Mouse (Mus musculus): Measurements from ENCODE around the gene Drosha.

DNA sequence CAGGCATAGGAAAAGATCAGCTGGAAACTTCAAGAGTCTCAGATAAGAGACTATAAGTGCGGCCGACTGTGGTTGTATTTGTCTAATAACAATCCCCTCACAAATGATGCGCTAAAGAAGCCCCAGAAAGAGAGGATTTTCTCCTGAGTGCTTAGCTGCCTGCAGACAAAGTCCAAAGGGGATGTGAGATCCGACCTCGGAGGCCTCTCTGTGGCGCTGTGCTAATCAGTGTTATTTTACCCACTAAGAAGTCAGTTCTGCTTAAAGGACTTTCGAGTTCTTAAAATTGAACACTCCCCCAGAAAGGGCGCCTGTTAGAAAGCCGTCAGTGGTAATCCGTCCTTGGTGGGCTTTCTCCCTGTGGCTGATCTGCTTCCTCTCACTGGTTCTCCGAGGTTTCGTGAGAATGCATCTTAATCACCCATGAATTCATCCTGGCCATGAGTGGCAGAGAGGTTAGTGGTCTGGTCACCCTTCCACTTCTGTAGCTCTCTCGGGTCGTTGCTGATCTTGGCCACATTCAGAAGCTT is 117.1 kb downstream of the Drosha start:
- no peak for TF ChIP-seq POLR2A (IDR thresholded peaks at IDR 0.05; ENCODE audit: control insufficient read depth, low read depth, low read length)
- no peak for TF ChIP-seq CTCF (IDR thresholded peaks at IDR 0.05; ENCODE audit: control insufficient read depth, insufficient read depth, insufficient replicate concordance, low read depth, low read length)

All from testis, adult 2 months (tissue).